Mouse (Mus musculus) bone marrow, adult 2 months (tissue): Measurements from ENCODE around the gene Slc5a5. TPM values are rescaled to one million over a fixed set of nuclear protein-coding genes. Genes with fewer than 3 reads are reported as not detected.

Experiments
- H3K27ac ChIP-seq: fragments of 200-500 bp; 2 replicates; pipeline ENCODE4 v1.5.1; 2012; ENCODE audit warnings: low read depth, mild to moderate bottlenecking, control low read depth, inconsistent platforms, low read length; ENCODE audit not compliant: control insufficient read depth, poor library complexity, insufficient read depth
- H3K4me1 ChIP-seq: fragments of 200-500 bp; 2 replicates; pipeline ENCODE4 v1.6.1; 2011; ENCODE audit warnings: low read length; ENCODE audit not compliant: control insufficient read depth, insufficient read depth
- H3K4me3 ChIP-seq: fragments of 200-500 bp; replicated peaks from 2 replicates; pipeline ENCODE3; 2011; ENCODE audit warnings: mild to moderate bottlenecking, low read depth, low read length, control low read depth; ENCODE audit not compliant: control insufficient read depth
- CTCF ChIP-seq: fragments of 200-500 bp; IDR thresholded peaks from 2 replicates; pipeline ENCODE4 v1.5.1; 2011; ENCODE audit warnings: low read length, control low read depth; ENCODE audit not compliant: control insufficient read depth, insufficient read depth
- POLR2A ChIP-seq: fragments of 200-500 bp; IDR thresholded peaks from 2 replicates; pipeline ENCODE4 v1.6.1; 2011; ENCODE audit warnings: low read depth, mild to moderate bottlenecking, control low read depth, low read length, borderline replicate concordance; ENCODE audit not compliant: control insufficient read depth
- WGBS: fragments of 180-500 bp; shearing (Covaris S2); methylation state at CpG from one replicate; pipeline ENCODE4 v1.1.7; 2018; 5-methylcytosine and 5-hydroxymethylcytosine counted together
- polyA plus RNA-seq: library from polyadenylated mRNA; stranded (reverse); fragments of >200 nt; gene quantifications from 2 replicates; pipeline ENCODE4 v1.2.4, GENCODE M21; 2011; ENCODE audit warnings: low replicate concordance; ENCODE audit not compliant: missing spikeins, insufficient read depth, insufficient read length

Slc5a5 gene
- polyA plus RNA-seq, 1 experiment: not detected

DNA sequence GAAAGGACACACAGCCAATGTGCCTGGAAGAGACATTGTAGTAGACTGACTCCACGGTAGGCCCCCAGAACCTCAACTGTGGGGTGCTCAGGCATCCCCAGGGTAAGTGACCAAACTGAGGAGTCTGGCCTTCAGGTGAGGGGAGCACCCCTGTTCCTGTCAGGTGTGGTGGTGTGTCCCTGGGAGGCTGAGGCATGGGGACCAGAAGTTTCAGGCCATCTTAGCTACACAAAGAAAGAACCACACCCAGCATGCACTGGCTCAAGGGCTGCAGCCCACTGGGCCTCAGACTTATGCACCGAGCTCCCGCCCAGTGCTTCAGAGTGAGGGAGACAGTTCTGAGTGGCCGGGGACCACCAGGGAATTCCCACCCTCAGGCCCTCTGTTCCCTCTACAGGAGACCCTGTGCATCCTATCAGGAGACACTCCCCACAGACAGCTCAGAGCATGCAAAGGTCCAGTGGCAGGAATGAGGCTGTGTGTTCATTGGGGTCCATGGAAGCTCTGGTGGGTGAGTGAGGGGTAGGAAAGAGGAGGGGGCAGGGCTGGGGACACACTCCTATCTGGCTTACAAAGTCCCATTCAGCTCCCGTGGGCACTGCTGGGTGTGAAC, 21.3 kb downstream of the Slc5a5 start:
- Histone ChIP-seq H3K27ac (no peak overlapping the region), H3K4me3 (no peak overlapping the region), H3K4me1 (peaks cover 1% of the 10 kb centered on the region; the same call in 1 of the 2 replicates)
- no peak for TF ChIP-seq POLR2A
- TF ChIP-seq CTCF: no peak
- 86% methylated on average over 5 of the region's 5 CpGs for WGBS

DNA sequence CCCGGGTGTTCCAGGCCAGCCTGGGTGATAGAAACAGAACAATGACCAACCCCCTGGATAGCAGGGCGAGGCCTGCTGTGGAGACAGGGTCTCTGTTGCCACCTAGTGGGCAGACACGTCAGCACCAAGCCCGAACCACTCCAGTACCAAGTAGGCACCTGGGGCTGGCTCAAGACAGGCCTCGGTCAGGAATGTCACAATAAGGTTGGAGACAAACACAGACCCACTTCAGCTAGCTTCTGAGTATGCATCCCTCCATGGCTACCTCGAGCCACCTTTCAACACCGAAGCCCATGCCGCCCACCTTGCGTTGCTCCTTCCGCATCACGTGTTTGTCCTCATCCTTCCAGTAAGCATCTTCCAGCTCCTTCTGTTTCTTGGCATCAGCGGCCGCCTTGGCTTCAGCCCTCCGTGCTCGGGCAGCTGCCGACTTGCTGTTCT, 22.9 kb downstream of the Slc5a5 start:
- Histone ChIP-seq H3K27ac (no peak overlapping the region), H3K4me3 (no peak overlapping the region), H3K4me1 (peaks cover 5% of the 10 kb centered on the region)
- 0 out of 2 replicates have a peak, but pooled peaks have one; percentile 3 for TF ChIP-seq POLR2A
- TF ChIP-seq CTCF: peak; percentile 98
- WGBS: 51% methylated on average over 16 of the region's 16 CpGs

DNA sequence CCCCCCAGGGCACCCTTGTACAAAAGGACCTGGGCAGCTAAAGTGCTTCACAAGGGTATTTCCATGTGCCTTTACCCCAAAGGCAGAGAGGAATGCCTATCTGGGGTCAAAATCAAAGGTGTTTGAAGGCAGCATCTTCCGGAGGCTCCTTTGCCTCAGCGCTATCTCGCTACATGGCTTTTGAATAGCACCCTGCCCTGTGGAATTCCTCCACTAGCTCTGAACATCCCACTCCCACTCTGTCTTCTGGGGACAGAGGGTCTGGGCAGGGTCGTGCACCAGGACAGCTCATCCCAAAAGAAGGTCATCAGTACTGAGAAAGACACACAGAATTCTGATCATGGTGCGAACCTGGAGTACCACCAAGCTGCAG, 23.4 kb downstream of the Slc5a5 start:
- 49% methylated on average over 5 of the region's 5 CpGs for WGBS
- Histone ChIP-seq H3K4me1 (peaks cover 5% of the 10 kb centered on the region), H3K27ac (no peak overlapping the region), H3K4me3 (no peak overlapping the region)
- TF ChIP-seq POLR2A (no peak), CTCF (no peak)

- Histone ChIP-seq H3K4me3 (no peak overlapping the region), H3K27ac (0 out of 2 replicates have a peak overlapping the region, but pooled peaks have one; percentile 9)
- WGBS: 21% methylated on average over 40 of the region's 40 CpGs
Observed at GRCm38 (mm10) chr8:70868559-70869198, 23.9 kb downstream of the Slc5a5 start.

GRCm38 (mm10) chr8:70866566-70866965, 26.0 kb downstream of the Slc5a5 start:
- no peak overlapping the region for H3K4me3 ChIP-seq
- WGBS: 88% methylated on average over 7 of the region's 7 CpGs
- no peak overlapping the region for H3K27ac ChIP-seq
- H3K4me1 ChIP-seq: peaks cover 5% of the 10 kb centered on the region
- TF ChIP-seq POLR2A (no peak), CTCF (no peak)

More at GRCm38 (mm10) chr8:70868559-70869198, 23.9 kb downstream of the Slc5a5 start:
- TF ChIP-seq POLR2A (0 out of 2 replicates have a peak, but pooled peaks have one; percentile 18), CTCF (no peak)
- H3K4me1 ChIP-seq: peaks cover 5% of the 10 kb centered on the region

GRCm38 (mm10) chr8:70866001-70866520, 26.5 kb downstream of the Slc5a5 start:
- WGBS: 14% methylated on average over 12 of the region's 12 CpGs
- no peak for TF ChIP-seq CTCF
- no peak for TF ChIP-seq POLR2A
- Histone ChIP-seq H3K4me1 (peaks cover 5% of the 10 kb centered on the region), H3K27ac (peak overlapping the region; percentile 33; the same call in 1 of the 2 replicates), H3K4me3 (peak overlapping the region; percentile 53)

DNA sequence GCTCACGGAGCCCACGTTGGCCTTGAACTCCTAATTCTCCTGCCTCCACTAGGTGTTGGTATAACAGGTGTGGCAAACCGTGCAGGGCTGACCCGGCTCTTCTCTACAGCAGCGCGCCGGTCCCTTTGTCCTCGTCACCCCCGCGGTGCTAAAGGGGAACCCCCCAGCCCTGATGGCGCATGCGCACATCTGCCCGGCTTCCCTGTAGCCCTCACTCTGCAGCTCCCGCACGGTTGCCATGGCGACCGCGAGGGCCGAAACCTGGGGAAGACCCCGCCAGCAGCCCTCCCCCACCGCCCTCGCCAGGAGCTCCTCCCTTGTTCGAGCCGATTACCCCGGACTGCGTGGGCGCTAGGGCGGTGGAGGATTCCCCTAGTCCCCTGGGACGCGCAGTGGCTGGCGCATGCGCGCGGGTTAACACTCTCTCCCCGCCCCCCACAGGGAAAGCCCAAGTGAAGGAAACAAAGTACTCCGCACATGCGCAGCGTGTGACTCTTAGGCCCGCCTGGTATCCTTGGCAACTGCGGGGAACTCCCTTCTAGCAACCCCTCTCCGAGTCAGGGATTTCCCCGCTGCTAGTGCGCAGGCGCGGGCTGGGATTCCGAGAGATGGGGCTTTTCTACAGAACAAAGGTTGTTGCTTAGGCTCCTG, 27.1 kb downstream of the Slc5a5 start:
- under 1% methylated on average over 46 of the region's 46 CpGs for WGBS
- no peak overlapping the region; the same call in 1 of the 2 replicates for H3K27ac ChIP-seq
- peaks cover 5% of the 10 kb centered on the region for H3K4me1 ChIP-seq
- peak; percentile 23; the same call in 1 of the 2 replicates for TF ChIP-seq POLR2A
- TF ChIP-seq CTCF: no peak
- peak overlapping the region; percentile 80 for H3K4me3 ChIP-seq

GRCm38 (mm10) chr8:70864712-70865221, 27.8 kb downstream of the Slc5a5 start:
- TF ChIP-seq CTCF (no peak), POLR2A (no peak)
- Histone ChIP-seq H3K4me1 (peaks cover 5% of the 10 kb centered on the region), H3K27ac (no peak overlapping the region), H3K4me3 (peak overlapping the region; percentile 80)
- 3% methylated on average over 24 of the region's 24 CpGs for WGBS
